Mouse (Mus musculus) lung, adult 2 months (tissue): ENCODE data around the gene Tcf23.

ENCODE experiments used
- CTCF ChIP-seq: fragments of 200-500 bp; IDR thresholded peaks from 2 replicates; pipeline ENCODE4 v1.5.1; 2011; ENCODE audit warnings: mild to moderate bottlenecking, low read length, control low read depth; ENCODE audit not compliant: insufficient read depth
- POLR2A ChIP-seq: fragments of 200-500 bp; IDR thresholded peaks from 2 replicates; pipeline ENCODE4 v1.6.1; 2011; ENCODE audit warnings: low read depth, mild to moderate bottlenecking, control low read depth, low read length, borderline replicate concordance; ENCODE audit errors: extremely low read depth

DNA sequence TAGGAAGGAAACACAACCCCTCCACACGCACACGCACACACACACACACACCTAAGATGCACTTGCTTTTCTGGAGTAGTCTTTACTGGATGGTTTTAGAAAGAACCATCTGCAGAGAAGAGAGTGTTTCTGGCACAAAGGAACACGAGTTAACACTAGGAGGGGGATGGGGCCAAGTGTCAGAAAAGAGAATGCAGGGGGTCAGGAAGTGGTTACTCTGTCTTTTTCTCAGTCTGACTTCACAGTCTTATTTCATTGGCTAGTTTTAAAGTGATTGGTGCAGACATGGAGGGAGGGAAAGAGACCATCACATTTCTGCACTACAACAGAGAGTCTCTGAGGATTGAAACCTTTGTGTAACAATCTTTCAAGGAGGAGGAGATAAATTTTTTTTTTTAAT lies 44.3 kb downstream of the Tcf23 start:
- TF ChIP-seq POLR2A (no peak), CTCF (no peak)
